Mouse (Mus musculus) heart, adult 9 months (tissue): ENCODE measurements around the gene Rgl1.
"Not testable (repeated sequence)": the region's sequence is repeated elsewhere in the genome, so short reads cannot be mapped to it uniquely, and the experiment has no call there.

Source experiments
- DNase-seq, 2 experiments: peaks; one replicate each; pipeline ENCODE4 v3.0.0; 2022; ENCODE audit warnings: low spot score in 2 of 2

Rgl1 gene

GRCm38 (mm10) chr1:152785446-152785845, 19.3 kb upstream of the Rgl1 start:
- DNase-seq: not testable (repeated sequence)

- DNase-seq: no peak
Measured at GRCm38 (mm10) chr1:152784620-152785019, 18.5 kb upstream of the Rgl1 start.

- peak; percentile 67 to 69 for DNase-seq
Measured at GRCm38 (mm10) chr1:152779071-152779737, 13.1 kb upstream of the Rgl1 start.

GRCm38 (mm10) chr1:152774601-152775000, 8.4 kb upstream of the Rgl1 start:
- DNase-seq: not testable (repeated sequence)

GRCm38 (mm10) chr1:152771016-152771415, 4.9 kb upstream of the Rgl1 start:
- DNase-seq: no peak

GRCm38 (mm10) chr1:152767749-152768488, 1.8 kb upstream of the Rgl1 start:
- peak; percentile 73 to 85 for DNase-seq

GRCm38 (mm10) chr1:152766804-152767748, 925 bp upstream of the Rgl1 start:
- peak; percentile 33 to 35 for DNase-seq

- DNase-seq: no peak
Measured at GRCm38 (mm10) chr1:152761791-152762190, 4.4 kb downstream of the Rgl1 start.

- no peak for DNase-seq
Measured at GRCm38 (mm10) chr1:152750312-152750965, 15.7 kb downstream of the Rgl1 start, which contains the start of gene Apobec4. Apobec4 (plus strand) TSS chr1:152750551.

- peak; percentile 50 to 64 for DNase-seq
Measured at GRCm38 (mm10) chr1:152749276-152749675, 16.9 kb downstream of the Rgl1 start.

GRCm38 (mm10) chr1:152746426-152746825, 19.7 kb downstream of the Rgl1 start:
- DNase-seq: peak; percentile 48 to 82

GRCm38 (mm10) chr1:152743095-152743826, 22.9 kb downstream of the Rgl1 start:
- DNase-seq: no peak

- no peak for DNase-seq
Measured at GRCm38 (mm10) chr1:152739374-152739773, 26.8 kb downstream of the Rgl1 start.

GRCm38 (mm10) chr1:152738793-152739192, 27.4 kb downstream of the Rgl1 start:
- DNase-seq: peak; percentile 49 to 64

GRCm38 (mm10) chr1:152727604-152728236, 38.4 kb downstream of the Rgl1 start:
- peak; percentile 30 to 35 for DNase-seq

GRCm38 (mm10) chr1:152726095-152726494, 40.1 kb downstream of the Rgl1 start:
- DNase-seq: no peak

GRCm38 (mm10) chr1:152724286-152724685, 41.9 kb downstream of the Rgl1 start:
- no peak for DNase-seq

GRCm38 (mm10) chr1:152721535-152722198, 44.5 kb downstream of the Rgl1 start:
- DNase-seq: no peak

- no peak for DNase-seq
Measured at GRCm38 (mm10) chr1:152720969-152721368, 45.2 kb downstream of the Rgl1 start.

- no peak for DNase-seq
Measured at GRCm38 (mm10) chr1:152718200-152718599, 48.0 kb downstream of the Rgl1 start.
